Mouse (Mus musculus) limb, embryonic 15.5 days (tissue): ENCODE results near the gene Hnrnpul1. TPM values are rescaled to one million over a fixed set of nuclear protein-coding genes. Genes with fewer than 3 reads are reported as not detected.

ENCODE experiments used
- ATAC-seq: fragments of 200-750 bp; cut with Nextera tagmentation; 2 replicates; pipeline ENCODE4 v1.8.0; 2017; ENCODE audit warnings: low read depth, moderate TSS enrichment; ENCODE audit not compliant: insufficient number of reproducible peaks, low FRiP score, low TSS enrichment
- H3K27ac ChIP-seq: fragments of 300-500 bp; sonication (generic); 2 replicates; pipeline ENCODE4 v1.5.1; 2015; ENCODE audit warnings: moderate library complexity, mild to moderate bottlenecking, inconsistent platforms
- H3K27me3 ChIP-seq: fragments of 300-500 bp; sonication (generic); 2 replicates; pipeline ENCODE4 v1.6.1; 2015; ENCODE audit warnings: inconsistent platforms
- H3K36me3 ChIP-seq: fragments of 300-500 bp; sonication (generic); 2 replicates; pipeline ENCODE4 v1.6.1; 2015; ENCODE audit warnings: inconsistent platforms
- H3K4me1 ChIP-seq: fragments of 300-500 bp; sonication (generic); 2 replicates; pipeline ENCODE4 v1.6.1; 2015; ENCODE audit warnings: inconsistent platforms
- H3K4me2 ChIP-seq: fragments of 300-500 bp; sonication (generic); 2 replicates; pipeline ENCODE4 v1.6.1; 2015; ENCODE audit warnings: mild to moderate bottlenecking, inconsistent platforms
- H3K4me3 ChIP-seq: fragments of 300-500 bp; sonication (generic); 2 replicates; pipeline ENCODE4 v1.5.1; 2015; ENCODE audit warnings: mild to moderate bottlenecking, inconsistent platforms
- H3K9ac ChIP-seq: fragments of 300-500 bp; sonication (generic); 2 replicates; pipeline ENCODE4 v1.6.1; 2015; ENCODE audit warnings: inconsistent platforms
- H3K9me3 ChIP-seq: fragments of 300-500 bp; sonication (generic); 2 replicates; pipeline ENCODE4 v1.6.1; 2016; ENCODE audit warnings: inconsistent platforms
- WGBS: fragments of 180-500 bp; shearing (Covaris S2); methylation state at CpG from one replicate; pipeline ENCODE4 v1.1.7; 2015; 5-methylcytosine and 5-hydroxymethylcytosine counted together
- polyA plus RNA-seq: library from polyadenylated mRNA; unstranded; fragments of >200 nt; fragmentation: Nextera tagmentation; extraction: Ambion mirVana; gene quantifications from 2 replicates; pipeline ENCODE4 v1.2.1, GENCODE M21; 2015

The Hnrnpul1 gene
- polyA plus RNA-seq, 1 experiment from 2014 or later, result 53.7 TPM

- Histone ChIP-seq H3K9ac (no peak overlapping the region), H3K9me3 (no peaks in the 10 kb centered on the region), H3K36me3 (no peaks in the 10 kb centered on the region), H3K27ac (no peak overlapping the region), H3K4me2 (peak overlapping the region; percentile 62), H3K4me3 (peak overlapping the region; percentile 37), H3K27me3 (peaks cover 28% of the 10 kb centered on the region), H3K4me1 (peaks cover 26% of the 10 kb centered on the region)
- 19% methylated on average over 9 of the region's 9 CpGs for WGBS
- ATAC-seq, result no peak
Observed at GRCm38 (mm10) chr7:25674297-25674696, 80.3 kb downstream of the Hnrnpul1 start.

GRCm38 (mm10) chr7:25672442-25672841, 82.1 kb downstream of the Hnrnpul1 start:
- no peak overlapping the region for H3K27ac ChIP-seq
- H3K27me3 ChIP-seq, result peaks cover 28% of the 10 kb centered on the region
- no peak overlapping the region for H3K4me2 ChIP-seq
- no peak for ATAC-seq
- WGBS, result 50% methylated on average over 4 of the region's 4 CpGs
- peaks cover 26% of the 10 kb centered on the region for H3K4me1 ChIP-seq
- H3K9ac ChIP-seq, result no peak overlapping the region
- H3K9me3 ChIP-seq, result no peaks in the 10 kb centered on the region
- peaks cover 17% of the 10 kb centered on the region for H3K36me3 ChIP-seq
- H3K4me3 ChIP-seq, result no peak overlapping the region

- Histone ChIP-seq H3K4me2 (no peak overlapping the region), H3K9ac (no peak overlapping the region), H3K36me3 (peaks cover 24% of the 10 kb centered on the region), H3K27me3 (peaks cover 28% of the 10 kb centered on the region), H3K9me3 (no peaks in the 10 kb centered on the region), H3K4me3 (no peak overlapping the region), H3K27ac (no peak overlapping the region), H3K4me1 (peaks cover 23% of the 10 kb centered on the region)
- no peak for ATAC-seq
- 51% methylated on average over 2 of the region's 2 CpGs for WGBS
Observed at GRCm38 (mm10) chr7:25671686-25672085, 82.9 kb downstream of the Hnrnpul1 start.

Other genes with a start within 250 kb of the Hnrnpul1 start
- not detected in 2 replicates for gene Ceacam2, start 214.9 kb downstream of the Hnrnpul1 start, polyA plus RNA-seq
- not detected in 2 replicates for gene Erich4, start 138.9 kb downstream of the Hnrnpul1 start, polyA plus RNA-seq
- gene Dmac2, start 135.3 kb downstream of the Hnrnpul1 start, polyA plus RNA-seq, result 29.1 and 30.6 TPM in 2 replicates
- gene B3gnt8, start 128.1 kb downstream of the Hnrnpul1 start, polyA plus RNA-seq, result 9.3 and 11.8 TPM in 2 replicates
- gene Bckdha, start 95.8 kb downstream of the Hnrnpul1 start, polyA plus RNA-seq, result 59.1 and 62.5 TPM in 2 replicates
- gene Exosc5, start 95.6 kb downstream of the Hnrnpul1 start, polyA plus RNA-seq, result 64.7 and 69.8 TPM in 2 replicates
- 3.0 TPM in 2 replicates for gene Tmem91, start 79.6 kb downstream of the Hnrnpul1 start, polyA plus RNA-seq
- gene B9d2, start 74.0 kb downstream of the Hnrnpul1 start, polyA plus RNA-seq, result 24.9 and 29.1 TPM in 2 replicates
- 2.8 and 3.8 TPM in 2 replicates for gene Tgfb1, start 67.8 kb downstream of the Hnrnpul1 start, polyA plus RNA-seq
- 23.1 and 23.4 TPM in 2 replicates for gene Ccdc97, start 35.7 kb downstream of the Hnrnpul1 start, polyA plus RNA-seq
- 131 and 133 TPM in 2 replicates for gene Axl, start 33.9 kb upstream of the Hnrnpul1 start, polyA plus RNA-seq
- gene Cyp2s1, start 62.2 kb upstream of the Hnrnpul1 start, polyA plus RNA-seq, result 3.0 and 3.9 TPM in 2 replicates
- not detected in 2 replicates for gene Cyp2b10, start 142.9 kb upstream of the Hnrnpul1 start, polyA plus RNA-seq